Mouse (Mus musculus) heart, postnatal 0 days (tissue): ENCODE results near the gene Trim6.

Experiments used
- CTCF ChIP-seq: IDR thresholded peaks from 2 replicates; pipeline ENCODE4 v1.5.1; 2016; ENCODE audit warnings: antibody characterized with exemption, control low read depth, low read depth
- EP300 ChIP-seq: IDR thresholded peaks from 2 replicates; pipeline ENCODE4 v1.6.1; 2016; ENCODE audit warnings: antibody characterized with exemption, low read depth

DNA sequence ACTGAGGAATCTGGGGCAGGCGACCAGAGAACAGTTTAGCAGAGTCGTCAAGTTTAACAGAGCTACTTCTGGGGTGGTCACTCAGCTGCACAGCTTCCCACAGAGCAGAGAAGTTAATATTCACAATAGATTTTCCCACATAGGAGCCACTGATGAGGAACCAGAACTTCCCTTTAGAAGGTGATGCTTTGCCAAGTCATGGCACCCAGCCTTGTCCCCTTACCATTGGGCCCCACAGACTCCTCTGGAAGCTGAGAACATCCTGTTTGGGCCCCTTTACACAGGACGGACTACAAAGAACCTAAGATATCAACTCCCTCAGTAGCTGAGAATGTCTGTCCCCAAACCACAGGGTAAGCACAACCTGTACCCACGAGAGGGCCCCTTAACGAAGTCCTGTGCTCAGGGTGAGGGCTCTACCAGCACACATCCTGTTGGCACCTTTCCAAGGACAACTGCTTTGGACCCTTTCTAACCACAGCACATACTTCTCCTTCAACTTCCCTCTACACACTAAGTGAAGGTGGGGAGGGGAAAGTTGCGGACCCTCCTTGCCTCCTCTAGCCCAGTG, 48.9 kb upstream of the Trim6 start:
- TF ChIP-seq EP300 (no peak), CTCF (no peak)
